Mouse (Mus musculus): ENCODE measurements at regions not wholly inside any gene's neighbourhood (a gene's known extent, or its start where the extent isn't known, plus 50 kb on each side); places are given as distances from the start of the nearest gene placed in this dataset.
A peak's percentile ranks its signal among the peaks of the same experiment; 100 is the strongest.

DNA sequence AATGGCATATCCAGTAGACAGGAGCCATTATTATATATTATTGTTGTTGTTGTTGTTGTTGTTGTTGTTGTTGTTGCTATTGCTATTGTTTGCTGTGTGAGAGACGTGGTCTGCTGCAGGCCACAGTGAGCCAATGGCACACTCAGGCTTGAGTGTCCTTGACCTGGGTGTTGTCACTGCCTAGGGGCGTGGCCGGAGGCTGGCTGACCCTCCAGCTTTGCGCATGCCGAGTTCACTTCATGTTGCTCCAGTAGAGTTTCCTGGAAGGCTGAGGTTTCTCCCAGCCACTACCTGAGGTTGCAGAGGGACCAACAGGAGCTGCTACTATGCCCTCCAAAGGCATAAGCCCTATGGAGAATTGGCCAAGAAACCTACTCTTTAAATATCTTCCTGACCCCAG, 83.1 kb upstream of the Csf3r start:
- TF ChIP-seq CTCF (IDR thresholded peaks at IDR 0.05; ENCODE audit: low read depth) = no peak
- Histone ChIP-seq H3K4me3 (ENCODE audit: low read depth, low read length) (no peak overlapping the region), H3K36me3 (ENCODE audit: control insufficient read depth, insufficient read depth) (no peaks in the 10 kb centered on the region)

DNA sequence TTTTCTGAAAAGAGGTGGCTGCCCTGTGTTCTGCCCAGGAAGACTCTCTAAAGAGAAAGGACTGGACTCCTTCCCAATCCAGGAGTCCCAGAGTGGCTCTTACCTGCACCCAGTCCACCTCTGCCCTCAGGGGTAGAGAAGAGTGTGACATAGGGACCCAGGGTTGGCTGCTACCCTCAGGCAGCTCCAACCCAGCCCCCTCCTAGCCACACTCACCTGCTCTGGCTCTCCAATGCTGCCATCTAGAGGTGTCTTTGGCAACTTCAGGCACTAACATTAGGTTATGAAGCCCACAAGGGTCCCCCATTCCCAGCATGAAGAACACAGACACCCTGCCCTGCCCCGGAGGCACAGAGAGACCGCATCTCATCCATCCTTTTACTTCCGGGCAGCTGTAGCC, 82.4 kb upstream of the Csf3r start:
- H3K9me3 ChIP-seq (ENCODE audit: control insufficient read depth) = no peaks in the 10 kb centered on the region
- H3K36me3 ChIP-seq (ENCODE audit: control insufficient read depth, insufficient read depth) = no peaks in the 10 kb centered on the region
- 30% methylated on average over 3 of the region's 3 CpGs for WGBS
- no peaks in the 10 kb centered on the region for H3K27me3 ChIP-seq (replicated peaks; ENCODE audit: control insufficient read depth, insufficient read depth, low read length)
- H3K9ac ChIP-seq (ENCODE audit: low read depth, low read length) = no peak overlapping the region
- peak; percentile 55 for TF ChIP-seq CTCF (IDR thresholded peaks at IDR 0.05; ENCODE audit: low read depth)
- H3K4me2 ChIP-seq (replicated peaks; ENCODE audit: low read depth) = no peak overlapping the region
- H3K27ac ChIP-seq (ENCODE audit: low read depth, low read length) = no peak overlapping the region
- ATAC-seq = no peak
- H3K4me3 ChIP-seq (ENCODE audit: low read depth, low read length) = no peak overlapping the region
- no peaks in the 10 kb centered on the region for H3K4me1 ChIP-seq (replicated peaks; ENCODE audit: control insufficient read depth, insufficient read depth, low read length)

More for the DNA sequence above, 83.1 kb upstream of the Csf3r start:
- no peaks in the 10 kb centered on the region for H3K4me1 ChIP-seq (replicated peaks; ENCODE audit: control insufficient read depth, insufficient read depth, low read length)
- no peak overlapping the region for H3K27ac ChIP-seq (ENCODE audit: low read depth, low read length)
- H3K27me3 ChIP-seq (replicated peaks; ENCODE audit: control insufficient read depth, insufficient read depth, low read length) = no peaks in the 10 kb centered on the region
- no peak for ATAC-seq
- no peaks in the 10 kb centered on the region for H3K9me3 ChIP-seq (ENCODE audit: control insufficient read depth)
- 37% methylated on average over 5 of the region's 5 CpGs for WGBS
- H3K4me2 ChIP-seq (replicated peaks; ENCODE audit: low read depth) = no peak overlapping the region
- H3K9ac ChIP-seq (ENCODE audit: low read depth, low read length) = no peak overlapping the region

DNA sequence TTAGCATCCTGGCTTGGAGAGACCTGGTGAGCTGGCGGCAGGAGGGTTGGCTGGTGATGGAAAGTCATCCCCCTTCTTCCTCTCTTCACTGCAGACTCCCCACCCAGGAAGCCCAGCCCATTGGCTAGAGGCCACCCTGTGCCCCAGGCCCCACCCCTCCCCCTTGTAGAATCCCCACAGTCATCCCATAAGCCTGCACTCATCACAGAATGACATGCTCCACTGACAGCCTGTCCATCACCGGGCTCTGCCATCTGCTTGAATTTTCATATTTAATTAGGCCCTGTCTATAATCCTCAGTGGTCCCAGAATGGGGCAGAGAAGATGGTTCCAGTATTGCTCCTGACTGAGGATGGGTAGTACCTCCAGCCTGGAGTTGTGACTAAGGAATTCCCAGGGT, 79.3 kb upstream of the Csf3r start:
- Histone ChIP-seq H3K27me3 (replicated peaks; ENCODE audit: control insufficient read depth, insufficient read depth, low read length) (no peaks in the 10 kb centered on the region), H3K4me1 (replicated peaks; ENCODE audit: control insufficient read depth, insufficient read depth, low read length) (no peaks in the 10 kb centered on the region), H3K4me2 (replicated peaks; ENCODE audit: low read depth) (no peak overlapping the region), H3K36me3 (ENCODE audit: control insufficient read depth, insufficient read depth) (no peaks in the 10 kb centered on the region), H3K4me3 (ENCODE audit: low read depth, low read length) (no peak overlapping the region), H3K9me3 (ENCODE audit: control insufficient read depth) (no peaks in the 10 kb centered on the region), H3K27ac (ENCODE audit: low read depth, low read length) (no peak overlapping the region), H3K9ac (ENCODE audit: low read depth, low read length) (no peak overlapping the region)
- WGBS = 69% methylated on average over 2 of the region's 2 CpGs
- no peak for ATAC-seq
- no peak for TF ChIP-seq CTCF (IDR thresholded peaks at IDR 0.05; ENCODE audit: low read depth)

DNA sequence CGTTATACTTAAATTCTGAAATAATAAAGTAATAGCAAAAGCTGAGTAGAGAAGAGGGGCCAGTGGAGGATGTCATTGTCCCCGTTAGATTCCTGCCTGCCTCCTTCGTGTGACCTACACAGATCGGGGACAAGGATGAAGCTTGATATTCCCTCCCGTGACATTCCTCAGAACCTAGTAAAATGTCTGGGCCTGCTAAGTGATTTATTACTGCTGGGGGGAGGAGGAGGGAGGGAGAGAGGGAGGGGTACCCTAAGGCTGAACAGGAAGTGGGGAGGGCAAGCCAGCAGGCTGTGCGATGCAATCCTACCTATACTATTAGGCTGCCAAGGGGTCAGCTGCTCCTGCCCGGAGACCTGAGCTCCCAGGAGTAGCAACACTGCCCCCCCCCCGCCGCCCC, 64.9 kb upstream of the Csf3r start:
- no peak overlapping the region for H3K27ac ChIP-seq (ENCODE audit: low read depth, low read length)
- WGBS = 29% methylated on average over 9 of the region's 9 CpGs
- H3K9ac ChIP-seq (ENCODE audit: low read depth, low read length) = no peak overlapping the region
- ATAC-seq = no peak
- TF ChIP-seq CTCF (IDR thresholded peaks at IDR 0.05; ENCODE audit: low read depth) = no peak
- H3K9me3 ChIP-seq (ENCODE audit: control insufficient read depth) = no peaks in the 10 kb centered on the region
- no peak overlapping the region for H3K4me2 ChIP-seq (replicated peaks; ENCODE audit: low read depth)
- no peaks in the 10 kb centered on the region for H3K36me3 ChIP-seq (ENCODE audit: control insufficient read depth, insufficient read depth)
- H3K4me3 ChIP-seq (ENCODE audit: low read depth, low read length) = no peak overlapping the region
- H3K4me1 ChIP-seq (replicated peaks; ENCODE audit: control insufficient read depth, insufficient read depth, low read length) = no peaks in the 10 kb centered on the region
- H3K27me3 ChIP-seq (replicated peaks; ENCODE audit: control insufficient read depth, insufficient read depth, low read length) = no peaks in the 10 kb centered on the region

GRCm38 (mm10) chr4:125960704-125961279, 63.6 kb upstream of the Csf3r start:
- no peak overlapping the region for H3K9ac ChIP-seq (ENCODE audit: low read depth, low read length)
- H3K4me2 ChIP-seq (replicated peaks; ENCODE audit: low read depth) = no peak overlapping the region
- ATAC-seq = no peak
- no peaks in the 10 kb centered on the region for H3K27me3 ChIP-seq (replicated peaks; ENCODE audit: control insufficient read depth, insufficient read depth, low read length)
- no peaks in the 10 kb centered on the region for H3K36me3 ChIP-seq (ENCODE audit: control insufficient read depth, insufficient read depth)
- WGBS = 60% methylated on average over 8 of the region's 8 CpGs
- H3K4me1 ChIP-seq (replicated peaks; ENCODE audit: control insufficient read depth, insufficient read depth, low read length) = no peaks in the 10 kb centered on the region
- TF ChIP-seq CTCF (IDR thresholded peaks at IDR 0.05; ENCODE audit: low read depth) = no peak
- no peak overlapping the region for H3K27ac ChIP-seq (ENCODE audit: low read depth, low read length)
- no peak overlapping the region for H3K4me3 ChIP-seq (ENCODE audit: low read depth, low read length)
- no peaks in the 10 kb centered on the region for H3K9me3 ChIP-seq (ENCODE audit: control insufficient read depth)

GRCm38 (mm10) chr4:125962677-125963076, 61.7 kb upstream of the Csf3r start:
- Histone ChIP-seq H3K4me1 (replicated peaks; ENCODE audit: control insufficient read depth, insufficient read depth, low read length) (no peaks in the 10 kb centered on the region), H3K27ac (ENCODE audit: low read depth, low read length) (no peak overlapping the region), H3K9ac (ENCODE audit: low read depth, low read length) (no peak overlapping the region), H3K36me3 (ENCODE audit: control insufficient read depth, insufficient read depth) (no peaks in the 10 kb centered on the region), H3K4me2 (replicated peaks; ENCODE audit: low read depth) (no peak overlapping the region), H3K4me3 (ENCODE audit: low read depth, low read length) (no peak overlapping the region), H3K27me3 (replicated peaks; ENCODE audit: control insufficient read depth, insufficient read depth, low read length) (no peaks in the 10 kb centered on the region), H3K9me3 (ENCODE audit: control insufficient read depth) (no peaks in the 10 kb centered on the region)
- peak; percentile 91 for TF ChIP-seq CTCF (IDR thresholded peaks at IDR 0.05; ENCODE audit: low read depth)
- WGBS = 3% methylated on average over 7 of the region's 7 CpGs
- no peak for ATAC-seq

Data from intestine, postnatal 0 days (tissue).